Mouse (Mus musculus) forebrain, embryonic 12.5 days (tissue): ENCODE measurements around the gene Wdr64. TPM values are rescaled to one million over a fixed set of nuclear protein-coding genes. Genes with fewer than 3 reads are reported as not detected.
A peak's percentile ranks its signal among the peaks of the same experiment; 100 is the strongest.

Experiments
- ATAC-seq: fragments of 200-750 bp; cut with Nextera tagmentation; 2 replicates; pipeline ENCODE4 v1.8.0; 2017; ENCODE audit warnings: moderate TSS enrichment; ENCODE audit not compliant: low FRiP score
- H3K27ac ChIP-seq: fragments of 300-500 bp; sonication (generic); 2 replicates; pipeline ENCODE4 v1.5.1; 2016; ENCODE audit warnings: mild to moderate bottlenecking
- H3K27me3 ChIP-seq: fragments of 300-500 bp; sonication (generic); 2 replicates; pipeline ENCODE4 v1.6.1; 2016; ENCODE audit warnings: mild to moderate bottlenecking
- H3K36me3 ChIP-seq: fragments of 300-500 bp; sonication (generic); replicated peaks from 2 replicates; pipeline ENCODE4 v1.6.1; 2016; ENCODE audit warnings: mild to moderate bottlenecking
- H3K4me1 ChIP-seq: fragments of 300-500 bp; sonication (generic); 2 replicates; pipeline ENCODE4 v1.6.1; 2016
- H3K4me2 ChIP-seq: fragments of 300-500 bp; sonication (generic); 2 replicates; pipeline ENCODE4 v1.6.1; 2016; ENCODE audit warnings: mild to moderate bottlenecking, moderate library complexity
- H3K4me3 ChIP-seq: fragments of 300-500 bp; sonication (generic); replicated peaks from 2 replicates; pipeline ENCODE4 v1.5.1; 2016; ENCODE audit warnings: mild to moderate bottlenecking
- H3K9ac ChIP-seq: fragments of 300-500 bp; sonication (generic); 2 replicates; pipeline ENCODE4 v1.6.1; 2016; ENCODE audit warnings: mild to moderate bottlenecking
- H3K9me3 ChIP-seq: fragments of 300-500 bp; sonication (generic); 2 replicates; pipeline ENCODE4 v1.6.1; 2016
- WGBS: fragments of 180-500 bp; shearing (Covaris S2); methylation state at CpG from one replicate; pipeline ENCODE4 v1.1.7; 2016; 5-methylcytosine and 5-hydroxymethylcytosine counted together
- polyA plus RNA-seq: library from polyadenylated mRNA; unstranded; fragments of >200 nt; fragmentation: Nextera tagmentation; extraction: Ambion mirVana; gene quantifications from 2 replicates; pipeline ENCODE4 v1.2.1, GENCODE M21; 2016

Gene Wdr64
- polyA plus RNA-seq, 1 experiment from 2014 or later: not detected

- peak within 1 kb of the TSS; percentile 76 for H3K4me3 ChIP-seq
- peaks cover 9% of the 10 kb centered on the region for H3K36me3 ChIP-seq
- peak within 1 kb of the TSS; percentile 83 for H3K9ac ChIP-seq
- WGBS: under 1% methylated on average over 59 of the region's 73 CpGs
- no peaks in the 10 kb centered on the region for H3K27me3 ChIP-seq
- H3K4me2 ChIP-seq: peak within 1 kb of the TSS; percentile 80
- H3K27ac ChIP-seq: peak within 1 kb of the TSS; percentile 90
- H3K9me3 ChIP-seq: no peaks in the 10 kb centered on the region
- ATAC-seq: peak; percentile 98
- H3K4me1 ChIP-seq: peaks cover 25% of the 10 kb centered on the region
Observed at GRCm38 (mm10) chr1:175692246-175692996, 6.0 kb upstream of the Wdr64 start, which contains the start of the genes Opn3 and Chml. Opn3 (minus strand) TSS chr1:175692776. Chml (minus strand) TSS chr1:175692901.

DNA sequence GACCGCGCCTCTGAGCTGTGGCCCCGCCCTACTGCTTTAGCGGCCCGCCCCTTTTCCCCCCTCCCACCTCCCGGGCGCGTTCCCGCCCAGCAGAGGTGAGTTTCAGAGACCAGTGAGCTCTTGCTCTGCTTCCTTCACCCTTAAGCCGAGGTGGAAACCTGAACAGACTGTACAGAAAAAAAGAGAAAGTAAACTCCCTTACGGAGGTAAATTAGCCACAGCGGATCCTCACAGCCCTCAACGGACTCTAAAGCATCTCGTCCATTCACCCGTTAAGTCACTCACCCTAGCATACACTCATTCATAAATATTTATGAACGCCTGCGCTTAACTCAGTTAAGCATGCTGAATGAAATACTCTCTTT lies 5.4 kb upstream of the Wdr64 start:
- Histone ChIP-seq H3K9me3 (no peaks in the 10 kb centered on the region), H3K27me3 (no peaks in the 10 kb centered on the region), H3K4me2 (peak overlapping the region; percentile 80), H3K9ac (no peak overlapping the region; the same call in 1 of the 2 replicates), H3K4me1 (peaks cover 25% of the 10 kb centered on the region), H3K4me3 (peak overlapping the region; percentile 76), H3K36me3 (peaks cover 3% of the 10 kb centered on the region), H3K27ac (peak overlapping the region; percentile 90)
- ATAC-seq: no peak; the same call in 1 of the 2 replicates
- 2% methylated on average over 17 of the region's 17 CpGs for WGBS

DNA sequence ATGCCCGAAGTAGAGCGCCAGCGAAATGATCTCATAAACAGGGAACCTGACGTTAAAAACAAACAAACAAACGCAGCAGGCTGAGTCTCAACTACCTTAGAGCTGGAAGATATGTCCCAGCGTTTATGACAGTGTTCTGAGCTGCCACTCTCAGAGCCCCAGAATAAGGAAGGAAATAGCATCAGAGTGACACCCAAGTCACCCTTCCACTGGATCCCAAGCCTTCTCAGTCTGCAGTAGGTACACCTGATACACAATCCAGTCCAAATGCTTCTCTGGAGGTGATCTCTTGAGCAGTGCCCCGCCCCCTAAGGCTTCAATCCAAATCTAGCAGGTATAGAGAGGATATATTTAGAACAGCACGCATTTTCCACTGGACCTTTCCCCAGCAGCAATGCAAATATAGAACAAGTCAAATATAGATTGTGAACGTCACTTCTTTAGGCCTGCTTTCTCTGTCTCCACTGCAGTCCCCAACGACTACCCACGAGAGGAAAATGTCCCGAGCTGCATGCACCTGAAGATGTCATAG lies 4.9 kb upstream of the Wdr64 start:
- Histone ChIP-seq H3K27me3 (no peaks in the 10 kb centered on the region), H3K4me1 (peaks cover 25% of the 10 kb centered on the region), H3K9ac (no peak overlapping the region; the same call in 1 of the 2 replicates), H3K4me2 (peak overlapping the region; percentile 80), H3K9me3 (no peaks in the 10 kb centered on the region), H3K36me3 (no peaks in the 10 kb centered on the region), H3K4me3 (peak overlapping the region; percentile 76), H3K27ac (no peak overlapping the region)
- ATAC-seq: peak; percentile 0; the same call in 1 of the 2 replicates
- 44% methylated on average over 12 of the region's 12 CpGs for WGBS

GRCm38 (mm10) chr1:175699375-175699774 lies 982 bp downstream of the Wdr64 start:
- Histone ChIP-seq H3K27me3 (no peaks in the 10 kb centered on the region), H3K27ac (no peak overlapping the region), H3K4me3 (no peak overlapping the region), H3K4me2 (no peak overlapping the region), H3K36me3 (no peaks in the 10 kb centered on the region), H3K9me3 (no peaks in the 10 kb centered on the region), H3K4me1 (no peaks in the 10 kb centered on the region), H3K9ac (no peak overlapping the region)
- no peak for ATAC-seq
- WGBS: 73% methylated on average over 3 of the region's 3 CpGs

- no peaks in the 10 kb centered on the region for H3K4me1 ChIP-seq
- ATAC-seq: no peak
Observed at GRCm38 (mm10) chr1:175699796-175700195, 1.4 kb downstream of the Wdr64 start.

DNA sequence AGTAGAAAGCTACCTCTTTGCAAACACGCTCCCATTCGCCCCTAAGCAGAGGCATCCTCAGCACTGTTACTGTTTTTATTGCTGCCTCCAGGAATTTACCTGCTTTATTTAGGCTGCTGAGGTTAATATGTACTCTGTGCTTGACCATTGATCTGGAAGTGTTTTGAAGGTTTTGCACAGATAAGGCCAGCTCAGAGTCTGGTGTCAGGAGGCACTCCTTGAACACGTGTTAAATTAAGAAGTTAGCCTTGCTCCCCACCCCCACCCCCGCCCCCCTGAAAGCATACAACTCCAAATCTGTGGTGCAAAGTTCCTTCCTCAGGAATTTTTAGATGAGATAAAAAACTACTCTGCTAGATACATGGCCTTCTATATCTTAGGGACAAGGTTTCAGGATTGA lies 2.8 kb downstream of the Wdr64 start:
- Histone ChIP-seq H3K4me3 (no peak overlapping the region), H3K4me1 (no peaks in the 10 kb centered on the region), H3K9me3 (no peaks in the 10 kb centered on the region), H3K9ac (no peak overlapping the region), H3K36me3 (no peaks in the 10 kb centered on the region), H3K27ac (no peak overlapping the region), H3K27me3 (no peaks in the 10 kb centered on the region), H3K4me2 (no peak overlapping the region)
- ATAC-seq: no peak
- WGBS: 86% methylated on average over 4 of the region's 4 CpGs

More at GRCm38 (mm10) chr1:175699796-175700195, 1.4 kb downstream of the Wdr64 start:
- Histone ChIP-seq H3K4me2 (no peak overlapping the region), H3K36me3 (no peaks in the 10 kb centered on the region), H3K4me3 (no peak overlapping the region), H3K9me3 (no peaks in the 10 kb centered on the region), H3K9ac (no peak overlapping the region), H3K27me3 (no peaks in the 10 kb centered on the region), H3K27ac (no peak overlapping the region)
- WGBS: 51% methylated on average over 4 of the region's 4 CpGs

DNA sequence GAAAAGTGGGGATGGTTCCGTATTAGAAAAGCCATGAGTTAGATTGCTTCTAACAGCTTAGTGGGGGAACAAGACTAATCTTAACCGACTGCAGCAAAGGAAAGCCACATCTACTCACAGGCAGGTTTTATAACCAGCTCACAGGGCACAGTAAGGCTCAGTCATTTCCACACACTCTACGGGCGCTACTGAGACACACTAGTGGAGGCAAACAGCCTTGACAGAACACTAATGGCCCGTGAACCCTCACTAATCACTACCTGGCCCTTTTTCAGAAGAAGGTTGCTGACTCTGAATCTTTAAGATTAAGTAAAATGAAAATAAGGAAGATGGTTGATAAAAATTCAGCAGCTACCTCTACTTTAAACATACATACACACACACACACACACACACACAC lies 9.2 kb downstream of the Wdr64 start:
- WGBS: 80% methylated on average over 5 of the region's 5 CpGs
- ATAC-seq: no peak
- Histone ChIP-seq H3K4me3 (no peak overlapping the region), H3K9me3 (no peaks in the 10 kb centered on the region), H3K27ac (no peak overlapping the region), H3K4me2 (no peak overlapping the region), H3K36me3 (no peaks in the 10 kb centered on the region), H3K4me1 (no peaks in the 10 kb centered on the region), H3K9ac (no peak overlapping the region), H3K27me3 (no peaks in the 10 kb centered on the region)

DNA sequence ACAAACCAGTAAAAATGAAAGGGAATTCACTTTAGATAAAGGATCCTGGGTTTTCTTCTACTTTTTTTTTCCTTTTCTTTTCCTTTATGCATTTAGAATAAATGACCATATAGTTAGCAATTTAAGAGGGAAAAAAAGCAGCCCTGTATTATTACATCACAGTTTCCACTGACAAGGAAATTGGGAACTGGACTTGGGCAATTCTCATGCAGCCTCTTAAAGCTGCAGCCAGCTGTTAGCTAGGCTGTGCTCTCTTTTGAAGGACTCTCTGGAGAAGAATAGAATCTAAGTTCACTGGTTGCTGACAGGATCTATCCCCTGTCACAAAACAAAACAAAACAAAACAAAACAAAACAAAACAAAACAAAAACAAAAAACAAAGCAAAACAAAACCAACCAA lies 9.6 kb downstream of the Wdr64 start:
- ATAC-seq: no peak

GRCm38 (mm10) chr1:175712338-175712909 lies 14.0 kb downstream of the Wdr64 start:
- no peak overlapping the region for H3K27ac ChIP-seq
- no peak overlapping the region for H3K4me3 ChIP-seq
- WGBS: 78% methylated on average over 11 of the region's 11 CpGs
- no peak overlapping the region for H3K4me2 ChIP-seq
- no peak for ATAC-seq
- no peak overlapping the region for H3K9ac ChIP-seq
- no peaks in the 10 kb centered on the region for H3K9me3 ChIP-seq
- no peaks in the 10 kb centered on the region for H3K27me3 ChIP-seq
- H3K36me3 ChIP-seq: no peaks in the 10 kb centered on the region
- no peaks in the 10 kb centered on the region for H3K4me1 ChIP-seq

More for the DNA sequence above, 9.6 kb downstream of the Wdr64 start:
- H3K27me3 ChIP-seq: no peaks in the 10 kb centered on the region
- no peaks in the 10 kb centered on the region for H3K9me3 ChIP-seq
- no peak overlapping the region for H3K4me3 ChIP-seq
- H3K36me3 ChIP-seq: no peaks in the 10 kb centered on the region
- no peak overlapping the region for H3K9ac ChIP-seq
- H3K27ac ChIP-seq: no peak overlapping the region
- no peaks in the 10 kb centered on the region for H3K4me1 ChIP-seq
- no peak overlapping the region for H3K4me2 ChIP-seq

GRCm38 (mm10) chr1:175716832-175717231 lies 18.4 kb downstream of the Wdr64 start:
- Histone ChIP-seq H3K4me2 (no peak overlapping the region), H3K9me3 (no peaks in the 10 kb centered on the region), H3K27ac (no peak overlapping the region), H3K27me3 (no peaks in the 10 kb centered on the region), H3K4me3 (no peak overlapping the region), H3K9ac (no peak overlapping the region), H3K4me1 (no peaks in the 10 kb centered on the region), H3K36me3 (no peaks in the 10 kb centered on the region)
- 94% methylated on average over 9 of the region's 9 CpGs for WGBS
- ATAC-seq: no peak

GRCm38 (mm10) chr1:175725771-175726170 lies 27.4 kb downstream of the Wdr64 start:
- no peak overlapping the region for H3K4me2 ChIP-seq
- no peak overlapping the region for H3K27ac ChIP-seq
- H3K4me3 ChIP-seq: no peak overlapping the region
- no peaks in the 10 kb centered on the region for H3K27me3 ChIP-seq
- ATAC-seq: no peak
- H3K9me3 ChIP-seq: no peaks in the 10 kb centered on the region
- H3K36me3 ChIP-seq: no peaks in the 10 kb centered on the region
- WGBS: 52% methylated on average over 7 of the region's 7 CpGs
- 0 out of 2 replicates have a peak, but pooled peaks cover 3% of the 10 kb centered on the region for H3K4me1 ChIP-seq
- no peak overlapping the region for H3K9ac ChIP-seq

GRCm38 (mm10) chr1:175754576-175755364 lies 56.4 kb downstream of the Wdr64 start:
- no peak for ATAC-seq
- H3K4me3 ChIP-seq: no peak overlapping the region
- H3K4me2 ChIP-seq: no peak overlapping the region
- no peaks in the 10 kb centered on the region for H3K4me1 ChIP-seq
- no peaks in the 10 kb centered on the region for H3K36me3 ChIP-seq
- H3K9ac ChIP-seq: no peak overlapping the region
- H3K27me3 ChIP-seq: no peaks in the 10 kb centered on the region
- H3K27ac ChIP-seq: no peak overlapping the region
- no peaks in the 10 kb centered on the region for H3K9me3 ChIP-seq
- 77% methylated on average over 10 of the region's 10 CpGs for WGBS
